Mouse (Mus musculus): Measurements from ENCODE around the gene Mrps14.

Mrps14 gene

GRCm38 (mm10) chr1:160194529-160195336 lies at the start of gene Mrps14:
Gene Mrps14 (plus strand): TSS chr1:160195215.
- DNase-seq (ENCODE audit: low spot score): peak; percentile 99

DNA sequence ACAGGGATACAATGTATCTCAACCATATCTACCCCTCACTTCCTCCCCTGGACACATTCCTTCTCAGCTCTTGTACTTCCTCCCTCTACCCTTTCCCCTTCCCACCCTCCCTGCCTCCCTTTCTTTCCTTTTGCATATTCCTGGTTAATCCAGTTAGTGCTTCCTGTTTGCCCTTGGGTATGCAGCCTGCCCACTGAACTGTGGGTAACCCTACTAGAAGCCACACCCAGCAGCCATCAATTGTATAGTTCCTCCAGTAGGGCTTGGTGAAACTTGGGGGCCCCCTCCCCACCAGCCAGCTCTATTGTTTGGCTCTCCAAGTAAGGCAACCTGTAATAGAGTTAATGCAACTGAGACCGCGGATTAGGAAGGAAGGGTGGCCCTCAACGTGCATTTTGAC lies 49.4 kb upstream of the Mrps14 start:
- DNase-seq (ENCODE audit: low spot score): no peak

DNA sequence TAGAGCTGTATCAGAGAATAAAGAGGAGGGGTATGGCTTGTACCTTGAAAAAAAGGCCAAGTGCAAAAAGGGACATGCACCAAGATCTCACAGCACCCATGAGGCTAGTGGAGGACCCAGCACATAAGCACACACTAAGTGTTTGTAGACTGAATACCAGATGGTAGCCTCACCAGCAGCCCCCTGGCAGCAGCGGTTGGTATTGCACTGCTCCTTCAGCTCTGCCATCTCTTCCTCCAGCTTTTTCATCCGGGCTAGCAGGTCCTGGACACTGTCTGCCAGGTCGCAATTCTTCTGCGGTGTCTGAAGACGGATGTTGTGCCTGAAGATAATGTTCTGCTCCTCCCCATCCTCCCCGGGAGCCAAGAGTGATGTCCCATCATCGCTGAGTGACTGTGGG lies 47.7 kb upstream of the Mrps14 start:
- no peak for DNase-seq (ENCODE audit: low spot score)

- no peak for DNase-seq (ENCODE audit: low spot score)
Measured at GRCm38 (mm10) chr1:160149291-160149906, 45.6 kb upstream of the Mrps14 start.

DNA sequence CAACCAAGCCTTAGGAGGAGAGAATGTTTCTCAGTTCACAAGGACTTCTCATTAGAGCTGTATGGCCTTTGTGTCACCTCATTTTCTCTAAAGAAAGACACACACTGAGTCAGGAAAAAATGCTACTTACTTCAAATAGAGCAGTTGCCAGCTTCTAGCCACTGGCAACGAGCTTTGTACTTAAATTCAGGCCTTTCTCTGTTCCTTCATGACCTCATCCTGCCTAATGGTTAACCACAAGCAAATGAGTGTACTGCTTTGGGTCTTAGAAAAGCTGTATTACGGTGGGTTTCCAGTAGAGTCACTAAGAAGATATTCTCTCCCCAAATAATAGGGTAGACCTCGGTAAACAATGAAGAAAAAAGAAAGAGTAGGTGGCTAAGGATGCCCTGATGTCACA lies 44.3 kb upstream of the Mrps14 start:
- no peak for DNase-seq (ENCODE audit: low spot score)

- DNase-seq (ENCODE audit: low spot score): no peak
Measured at GRCm38 (mm10) chr1:160153480-160153879, 41.5 kb upstream of the Mrps14 start, which contains the start of gene Tnn. Gene Tnn (minus strand): TSS chr1:160153580.

GRCm38 (mm10) chr1:160158190-160158589 lies 36.8 kb upstream of the Mrps14 start:
- no peak for DNase-seq (ENCODE audit: low spot score)

GRCm38 (mm10) chr1:160166600-160166999 lies 28.4 kb upstream of the Mrps14 start:
- no peak for DNase-seq (ENCODE audit: low spot score)

- no peak for DNase-seq (ENCODE audit: low spot score)
Measured at GRCm38 (mm10) chr1:160176903-160177302, 18.1 kb upstream of the Mrps14 start.

- DNase-seq (ENCODE audit: low spot score): no peak
Measured at GRCm38 (mm10) chr1:160181216-160181615, 13.8 kb upstream of the Mrps14 start.

- DNase-seq (ENCODE audit: low spot score): peak; percentile 32
Measured at GRCm38 (mm10) chr1:160184506-160184905, 10.5 kb upstream of the Mrps14 start.

DNA sequence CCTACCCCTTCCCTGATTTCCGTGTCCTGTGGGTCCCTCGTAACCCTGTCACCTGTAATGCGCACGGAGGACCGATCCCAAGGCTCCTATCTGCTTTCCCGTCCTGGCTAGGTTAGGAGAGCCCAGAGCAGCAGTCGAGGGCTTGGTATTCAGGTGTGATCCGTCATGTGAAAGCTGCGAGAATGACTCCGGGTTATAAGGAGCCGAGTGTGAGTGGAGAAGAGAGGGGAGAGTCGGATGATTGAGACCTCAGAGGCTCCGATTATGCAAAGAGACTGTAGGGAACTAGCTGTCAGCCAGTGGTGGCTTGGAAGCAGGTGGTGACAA lies 285 bp downstream of the Mrps14 start:
- DNase-seq (ENCODE audit: low spot score): no peak

DNA sequence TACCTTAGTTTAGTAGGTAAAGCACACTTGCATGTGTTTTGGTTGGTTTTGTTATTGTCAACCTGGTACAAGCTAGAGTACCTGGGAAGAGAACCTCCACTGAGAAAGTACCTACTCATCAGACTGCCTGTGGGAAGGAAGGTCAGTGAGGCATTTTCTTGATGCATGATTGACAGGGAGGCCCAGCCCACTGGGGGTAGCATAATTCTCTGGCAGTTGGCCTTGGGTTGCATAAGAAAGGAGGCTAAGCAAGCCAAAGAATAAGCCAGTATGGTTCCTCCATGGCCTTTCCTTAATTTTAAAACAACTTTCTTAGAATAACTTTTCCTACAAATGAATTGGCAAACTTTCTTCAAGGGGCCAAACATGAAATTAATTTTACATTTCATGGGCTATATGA lies 10.5 kb downstream of the Mrps14 start:
- no peak for DNase-seq (ENCODE audit: low spot score)

GRCm38 (mm10) chr1:160209844-160210243 lies 14.8 kb downstream of the Mrps14 start:
- no peak for DNase-seq (ENCODE audit: low spot score)

DNA sequence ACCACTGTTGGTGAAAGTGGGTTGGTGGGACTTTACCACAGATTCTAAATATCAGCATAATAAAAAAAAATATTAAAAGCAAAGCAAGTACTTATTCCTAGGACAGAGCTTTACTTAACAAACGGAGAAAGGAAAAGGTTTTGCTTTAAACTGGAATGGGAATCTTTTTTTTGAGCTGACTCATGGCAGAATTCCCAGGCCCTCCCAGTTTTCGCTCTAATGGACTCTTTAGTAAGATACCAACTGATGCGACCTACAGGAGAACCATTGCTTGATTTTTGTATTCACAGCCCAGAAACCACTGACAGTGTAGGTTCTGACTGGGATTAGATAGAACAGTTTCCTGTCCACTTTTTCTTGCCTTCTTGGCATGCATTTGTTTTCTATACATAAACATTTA lies 15.6 kb downstream of the Mrps14 start:
- no peak for DNase-seq (ENCODE audit: low spot score)

GRCm38 (mm10) chr1:160211597-160212122 lies 16.6 kb downstream of the Mrps14 start:
- DNase-seq (ENCODE audit: low spot score): no peak

DNA sequence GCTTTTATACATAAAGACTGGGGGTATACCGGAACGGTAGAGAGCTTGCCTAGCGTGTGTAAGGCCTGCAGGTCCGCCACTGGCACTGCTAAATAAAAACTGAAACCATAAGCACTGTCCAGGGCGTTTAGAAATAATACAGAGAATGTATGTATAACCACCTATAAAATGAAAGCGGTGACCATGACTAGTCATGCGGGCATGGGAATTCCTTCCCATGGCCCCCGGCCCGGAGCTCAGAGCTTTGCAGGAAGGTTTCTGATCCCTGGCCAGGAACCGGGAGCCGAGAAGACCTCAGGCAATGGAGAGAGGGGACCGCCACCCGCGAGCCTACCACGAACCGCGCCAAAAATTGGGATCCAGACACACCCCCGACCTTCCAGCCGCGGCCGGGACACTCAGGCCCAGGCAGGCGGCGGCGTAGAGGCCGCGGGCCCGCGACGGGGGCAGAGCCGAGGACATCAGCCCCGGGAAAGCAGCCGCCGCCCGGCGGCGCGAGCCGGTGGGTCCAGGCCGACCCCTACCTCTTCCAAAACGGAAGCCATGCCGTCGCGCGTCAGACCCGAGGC lies 17.2 kb downstream of the Mrps14 start:
- no peak for DNase-seq (ENCODE audit: low spot score)

- peak; percentile 99 for DNase-seq (ENCODE audit: low spot score)
Measured at GRCm38 (mm10) chr1:160212703-160213669, 18.0 kb downstream of the Mrps14 start, which contains the start of gene Cacybp. Gene Cacybp (minus strand): TSS chr1:160212875.

DNA sequence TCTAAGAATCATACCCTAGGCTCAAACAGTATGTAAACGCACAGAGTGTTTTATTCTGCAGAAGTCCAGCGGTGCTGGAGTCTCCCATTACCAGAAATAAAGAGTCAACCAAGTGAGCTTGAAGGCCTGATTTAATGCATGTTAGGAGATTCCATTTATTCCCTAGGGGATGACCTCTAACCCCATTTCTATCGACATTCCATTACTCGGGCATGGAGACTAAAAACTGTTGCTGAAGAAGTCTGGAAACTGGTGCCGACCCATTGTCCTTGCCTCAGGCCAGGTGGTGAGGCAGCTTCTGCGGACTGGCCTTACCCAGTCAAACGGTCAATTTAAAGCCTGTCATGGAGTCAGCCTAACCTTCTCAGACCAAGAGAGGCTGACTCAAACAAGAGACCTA lies 19.2 kb downstream of the Mrps14 start:
- DNase-seq (ENCODE audit: low spot score): no peak

- DNase-seq (ENCODE audit: low spot score): no peak
Measured at GRCm38 (mm10) chr1:160217898-160218297, 22.9 kb downstream of the Mrps14 start.

- no peak for DNase-seq (ENCODE audit: low spot score)
Measured at GRCm38 (mm10) chr1:160224093-160224492, 29.1 kb downstream of the Mrps14 start.

DNA sequence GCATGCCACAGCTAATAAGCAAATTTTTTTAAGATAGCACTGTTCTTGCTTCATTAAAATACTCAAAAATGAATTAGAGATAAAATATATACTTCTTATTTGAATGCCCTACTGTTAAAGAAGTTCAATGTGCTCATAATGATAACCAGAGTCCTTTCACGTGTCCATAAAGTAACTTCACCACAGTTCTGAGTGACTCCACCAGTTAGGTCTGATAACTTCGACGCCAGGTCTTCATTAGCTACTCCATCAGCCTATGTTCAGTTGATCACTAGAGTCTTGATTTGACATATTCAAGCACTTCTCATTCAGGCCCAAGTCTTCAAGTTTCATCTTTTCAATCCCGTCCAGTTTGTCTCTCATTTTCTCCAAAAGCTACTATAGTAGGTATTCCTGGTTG lies 32.2 kb downstream of the Mrps14 start:
- no peak for DNase-seq (ENCODE audit: low spot score)

Data from lung, postnatal 25 days (tissue).